Mouse (Mus musculus): ENCODE results near the gene Slc27a1. TPM values are rescaled to one million over a fixed set of nuclear protein-coding genes. Genes with fewer than 3 reads are reported as not detected.

The Slc27a1 gene
- total and polyA plus RNA-seq, 2 experiments: 7.2 to 15.7 TPM

DNA sequence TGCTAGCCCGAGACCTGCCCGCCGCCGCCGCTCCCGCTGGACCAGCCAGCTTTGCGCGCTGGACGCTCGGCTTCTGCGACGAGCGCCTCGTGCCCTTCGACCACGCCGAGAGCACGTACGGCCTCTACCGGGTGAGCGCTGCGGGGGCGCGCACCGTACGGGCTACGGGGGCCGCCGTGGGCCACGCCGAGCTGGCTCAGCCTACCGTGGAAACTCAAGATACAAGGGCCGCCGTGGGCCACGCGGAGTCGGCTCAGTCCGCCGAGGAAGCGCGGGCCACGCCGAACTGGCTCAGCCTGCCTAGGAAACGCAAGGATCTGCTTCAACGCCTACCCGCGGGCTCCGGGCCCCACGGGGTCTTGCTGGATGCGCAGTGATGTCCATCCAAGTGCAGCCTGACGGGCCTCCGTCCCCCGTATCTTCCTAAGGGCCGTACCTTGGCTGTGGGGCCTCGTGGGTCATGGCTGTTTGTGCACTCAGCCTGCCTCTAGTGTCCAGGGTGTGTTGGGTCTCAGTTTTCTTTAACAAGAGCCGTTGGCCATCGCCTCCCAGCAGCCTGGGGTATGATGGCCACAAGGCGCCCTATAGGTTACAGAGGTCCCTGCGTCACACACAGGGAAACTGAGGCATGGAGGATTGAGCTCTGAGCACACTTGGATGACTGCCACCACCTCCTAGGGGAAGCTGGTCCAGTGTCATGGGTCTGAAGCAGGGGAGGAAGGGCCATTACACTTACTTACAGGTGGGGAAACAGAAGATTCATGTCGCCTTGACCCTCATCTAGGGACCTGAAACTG lies 23.9 kb downstream of the Slc27a1 start:
- no peaks in the 10 kb centered on the region for H3K27me3 ChIP-seq (ENCODE audit: control insufficient read depth, insufficient read depth, low read length)
- H3K9ac ChIP-seq (ENCODE audit: low read depth, low read length): peak overlapping the region; percentile 97
- WGBS: 3% methylated on average over 60 of the region's 60 CpGs
- H3K79me2 ChIP-seq (ENCODE audit: control insufficient read depth, insufficient read depth, low read length): no peaks in the 10 kb centered on the region
- DNase-seq (ENCODE audit: extremely low read depth, low read depth, low spot score): peak; percentile 55
- H3K27ac ChIP-seq (replicated peaks; ENCODE audit: insufficient read depth, low read depth, low read length): peak overlapping the region; percentile 93
- H3K36me3 ChIP-seq (ENCODE audit: control insufficient read depth, insufficient read depth, low read length): no peaks in the 10 kb centered on the region
- H3K4me3 ChIP-seq (ENCODE audit: insufficient read depth, low read depth, low read length): peak overlapping the region; percentile 86
- TF ChIP-seq CTCF (IDR thresholded peaks at IDR 0.05; ENCODE audit: low read depth, low read length): peak; percentile 1; the same call in 1 of the 2 replicates
- 0 out of 2 replicates have a peak, but pooled peaks have one; percentile 49 for TF ChIP-seq POLR2A (IDR thresholded peaks at IDR 0.05; ENCODE audit: extremely low read depth, insufficient read depth, low read length)
- H3K4me1 ChIP-seq (ENCODE audit: control insufficient read depth, insufficient read depth, low read length): peaks cover 12% of the 10 kb centered on the region

DNA sequence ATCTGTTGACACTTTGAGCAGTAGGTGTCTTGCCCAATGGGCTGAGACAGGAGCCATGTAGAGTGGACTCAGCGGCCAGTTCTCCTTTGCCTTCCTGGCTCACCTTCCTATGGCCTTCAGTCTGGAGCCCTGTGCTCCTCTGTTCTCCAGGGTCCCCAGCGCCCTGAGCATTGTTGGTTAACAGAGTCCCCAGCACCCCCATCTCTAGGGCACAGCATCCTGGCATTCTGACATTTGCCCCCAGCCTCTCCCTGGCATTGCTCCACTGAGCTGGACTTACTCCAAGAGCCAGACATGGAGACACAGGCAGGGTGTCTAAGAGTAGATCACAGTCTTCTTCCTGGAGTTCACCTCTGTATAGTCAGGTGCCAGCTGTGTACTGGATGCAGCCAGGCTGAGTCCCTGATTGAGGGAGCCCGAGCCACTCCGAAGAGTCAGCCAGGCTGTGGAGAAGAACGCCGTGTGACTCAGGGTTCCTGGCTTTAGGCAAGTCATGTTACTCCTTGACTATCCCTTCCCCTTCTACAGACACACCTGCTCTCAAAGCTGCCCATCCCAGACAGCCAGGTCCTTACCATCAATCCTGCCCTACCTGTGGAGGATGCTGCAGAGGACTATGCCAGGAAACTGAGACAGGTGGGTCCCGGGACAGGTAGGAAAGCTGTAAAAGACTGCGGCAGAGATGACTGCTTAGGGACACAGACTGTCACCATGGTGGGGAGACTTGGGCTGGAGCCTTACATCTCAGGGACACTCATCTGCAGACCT lies 25.1 kb downstream of the Slc27a1 start:
- H3K4me3 ChIP-seq (ENCODE audit: insufficient read depth, low read depth, low read length): no peak overlapping the region
- H3K9ac ChIP-seq (ENCODE audit: low read depth, low read length): no peak overlapping the region
- no peaks in the 10 kb centered on the region for H3K79me2 ChIP-seq (ENCODE audit: control insufficient read depth, insufficient read depth, low read length)
- WGBS: 84% methylated on average over 8 of the region's 8 CpGs
- H3K36me3 ChIP-seq (ENCODE audit: control insufficient read depth, insufficient read depth, low read length): no peaks in the 10 kb centered on the region
- no peak for TF ChIP-seq POLR2A (IDR thresholded peaks at IDR 0.05; ENCODE audit: extremely low read depth, insufficient read depth, low read length)
- TF ChIP-seq CTCF (IDR thresholded peaks at IDR 0.05; ENCODE audit: low read depth, low read length): no peak
- H3K4me1 ChIP-seq (ENCODE audit: control insufficient read depth, insufficient read depth, low read length): peaks cover 12% of the 10 kb centered on the region
- no peaks in the 10 kb centered on the region for H3K27me3 ChIP-seq (ENCODE audit: control insufficient read depth, insufficient read depth, low read length)
- H3K27ac ChIP-seq (replicated peaks; ENCODE audit: insufficient read depth, low read depth, low read length): no peak overlapping the region
- peak; percentile 42 for DNase-seq (ENCODE audit: extremely low read depth, low read depth, low spot score)

DNA sequence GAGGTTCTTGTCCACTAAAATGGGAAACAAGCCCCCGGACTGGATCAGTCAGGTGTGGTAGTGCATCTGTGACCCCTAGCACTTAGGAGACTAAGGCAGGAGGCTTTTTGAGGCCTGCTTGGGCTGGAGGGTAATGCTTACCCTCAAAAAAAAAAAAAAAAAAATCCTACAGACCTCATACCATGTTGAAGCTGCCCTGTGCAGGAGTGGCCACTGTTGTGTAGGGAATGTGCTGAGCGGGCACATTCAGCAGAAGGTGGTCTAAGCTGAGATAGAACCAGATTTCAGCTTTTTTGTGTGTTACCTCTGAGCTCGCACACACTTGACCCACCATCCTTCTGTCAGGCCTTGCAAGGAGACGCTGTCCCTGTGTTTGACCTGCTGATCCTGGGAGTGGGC lies 25.6 kb downstream of the Slc27a1 start:
- Histone ChIP-seq H3K4me3 (ENCODE audit: insufficient read depth, low read depth, low read length) (no peak overlapping the region), H3K27me3 (ENCODE audit: control insufficient read depth, insufficient read depth, low read length) (no peaks in the 10 kb centered on the region), H3K9ac (ENCODE audit: low read depth, low read length) (no peak overlapping the region), H3K79me2 (ENCODE audit: control insufficient read depth, insufficient read depth, low read length) (no peaks in the 10 kb centered on the region), H3K36me3 (ENCODE audit: control insufficient read depth, insufficient read depth, low read length) (no peaks in the 10 kb centered on the region), H3K27ac (replicated peaks; ENCODE audit: insufficient read depth, low read depth, low read length) (no peak overlapping the region), H3K4me1 (ENCODE audit: control insufficient read depth, insufficient read depth, low read length) (peaks cover 12% of the 10 kb centered on the region)
- DNase-seq (ENCODE audit: extremely low read depth, low read depth, low spot score): no peak
- 97% methylated on average over 4 of the region's 4 CpGs for WGBS
- no peak for TF ChIP-seq CTCF (IDR thresholded peaks at IDR 0.05; ENCODE audit: low read depth, low read length)
- TF ChIP-seq POLR2A (IDR thresholded peaks at IDR 0.05; ENCODE audit: extremely low read depth, insufficient read depth, low read length): no peak

DNA sequence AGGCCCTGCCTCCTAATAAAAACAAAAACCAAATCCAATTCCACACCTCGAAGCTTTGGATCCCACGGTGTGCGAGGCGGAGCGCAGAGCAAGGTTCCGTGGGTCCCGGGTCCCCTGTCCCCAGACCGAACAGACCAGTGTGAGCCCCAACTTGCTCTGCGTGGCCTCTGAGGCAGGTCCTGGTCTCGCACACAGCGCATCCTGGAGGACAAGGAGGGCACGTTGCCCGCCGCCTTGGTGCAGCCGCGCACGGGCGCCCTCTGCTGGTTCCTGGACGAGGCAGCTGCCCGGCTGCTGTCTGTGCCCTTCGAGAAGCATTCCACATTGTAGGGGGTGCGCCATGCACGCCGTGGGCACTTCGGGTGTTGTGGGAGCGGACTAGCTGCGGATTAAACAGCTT lies 27.2 kb downstream of the Slc27a1 start:
- no peak for TF ChIP-seq POLR2A (IDR thresholded peaks at IDR 0.05; ENCODE audit: extremely low read depth, insufficient read depth, low read length)
- peak; percentile 98 for TF ChIP-seq CTCF (IDR thresholded peaks at IDR 0.05; ENCODE audit: low read depth, low read length)
- H3K9ac ChIP-seq (ENCODE audit: low read depth, low read length): no peak overlapping the region
- DNase-seq (ENCODE audit: extremely low read depth, low read depth, low spot score): peak; percentile 41

DNA sequence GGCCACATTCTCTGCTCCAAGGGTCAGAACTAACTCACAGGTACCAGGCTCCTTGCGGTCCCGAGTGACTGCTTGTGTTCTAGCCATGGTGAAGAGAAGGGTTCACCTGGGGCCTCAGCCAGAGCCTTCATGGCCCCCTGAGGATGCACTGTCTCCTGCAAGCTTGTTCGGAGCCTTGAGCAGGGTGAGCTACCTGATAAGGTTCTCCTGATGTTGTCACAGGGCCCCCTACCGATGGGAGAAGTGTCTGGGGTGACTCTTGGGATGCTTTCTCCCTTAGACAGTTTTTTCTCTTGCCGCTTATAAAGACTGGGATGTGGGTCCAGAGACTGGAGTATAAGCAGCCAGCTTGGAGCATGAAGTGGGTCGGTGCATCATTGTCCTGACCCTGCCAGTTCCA lies 27.7 kb downstream of the Slc27a1 start:
- no peak for DNase-seq (ENCODE audit: extremely low read depth, low read depth, low spot score)
- 63% methylated on average over 6 of the region's 6 CpGs for WGBS
- Histone ChIP-seq H3K36me3 (ENCODE audit: control insufficient read depth, insufficient read depth, low read length) (no peaks in the 10 kb centered on the region), H3K4me3 (ENCODE audit: insufficient read depth, low read depth, low read length) (no peak overlapping the region), H3K79me2 (ENCODE audit: control insufficient read depth, insufficient read depth, low read length) (no peaks in the 10 kb centered on the region), H3K27me3 (ENCODE audit: control insufficient read depth, insufficient read depth, low read length) (no peaks in the 10 kb centered on the region), H3K27ac (replicated peaks; ENCODE audit: insufficient read depth, low read depth, low read length) (no peak overlapping the region), H3K9ac (ENCODE audit: low read depth, low read length) (no peak overlapping the region), H3K4me1 (ENCODE audit: control insufficient read depth, insufficient read depth, low read length) (peaks cover 7% of the 10 kb centered on the region)
- no peak for TF ChIP-seq POLR2A (IDR thresholded peaks at IDR 0.05; ENCODE audit: extremely low read depth, insufficient read depth, low read length)
- no peak for TF ChIP-seq CTCF (IDR thresholded peaks at IDR 0.05; ENCODE audit: low read depth, low read length)

More for the DNA sequence above, 27.2 kb downstream of the Slc27a1 start:
- no peaks in the 10 kb centered on the region for H3K79me2 ChIP-seq (ENCODE audit: control insufficient read depth, insufficient read depth, low read length)
- no peak overlapping the region for H3K27ac ChIP-seq (replicated peaks; ENCODE audit: insufficient read depth, low read depth, low read length)
- H3K4me3 ChIP-seq (ENCODE audit: insufficient read depth, low read depth, low read length): no peak overlapping the region
- no peaks in the 10 kb centered on the region for H3K36me3 ChIP-seq (ENCODE audit: control insufficient read depth, insufficient read depth, low read length)
- no peaks in the 10 kb centered on the region for H3K27me3 ChIP-seq (ENCODE audit: control insufficient read depth, insufficient read depth, low read length)
- 19% methylated on average over 27 of the region's 27 CpGs for WGBS
- peaks cover 10% of the 10 kb centered on the region for H3K4me1 ChIP-seq (ENCODE audit: control insufficient read depth, insufficient read depth, low read length)

Measured in liver, adult 2 months (tissue).